Mouse (Mus musculus) heart, embryonic 11.5 days (tissue): ENCODE measurements around the gene Nlrp10. TPM values are rescaled to one million over a fixed set of nuclear protein-coding genes. Genes with fewer than 3 reads are reported as not detected.

Experiments used
- ATAC-seq: fragments of 200-750 bp; cut with Nextera tagmentation; replicated peaks from 2 replicates; pipeline ENCODE4 v1.8.0; 2017; ENCODE audit warnings: moderate library complexity; ENCODE audit not compliant: insufficient number of reproducible peaks, low FRiP score, low TSS enrichment
- H3K27ac ChIP-seq: fragments of 300-500 bp; sonication (generic); 2 replicates; pipeline ENCODE4 v1.5.1; 2014; ENCODE audit warnings: mild to moderate bottlenecking, low read depth, low read length
- H3K27me3 ChIP-seq: fragments of 300-500 bp; sonication (generic); 2 replicates; pipeline ENCODE4 v1.6.1; 2014; ENCODE audit warnings: mild to moderate bottlenecking, low read length, mixed read lengths; ENCODE audit not compliant: control insufficient read depth, insufficient read depth
- H3K36me3 ChIP-seq: fragments of 300-500 bp; sonication (generic); 2 replicates; pipeline ENCODE4 v1.6.1; 2014; ENCODE audit warnings: mild to moderate bottlenecking, low read length, moderate library complexity, mixed read lengths; ENCODE audit not compliant: control insufficient read depth, insufficient read depth
- H3K4me1 ChIP-seq: fragments of 300-500 bp; sonication (generic); 2 replicates; pipeline ENCODE4 v1.6.1; 2014; ENCODE audit warnings: low read length; ENCODE audit not compliant: control insufficient read depth, insufficient read depth
- H3K4me2 ChIP-seq: fragments of 300-500 bp; sonication (generic); 2 replicates; pipeline ENCODE4 v1.6.1; 2014; ENCODE audit warnings: mild to moderate bottlenecking, moderate library complexity
- H3K4me3 ChIP-seq: fragments of 300-500 bp; sonication (generic); 2 replicates; pipeline ENCODE4 v1.5.1; 2014; ENCODE audit warnings: low read depth, low read length
- H3K9ac ChIP-seq: fragments of 300-500 bp; sonication (generic); 2 replicates; pipeline ENCODE4 v1.6.1; 2014; ENCODE audit warnings: mild to moderate bottlenecking, low read depth, low read length, moderate library complexity
- H3K9me3 ChIP-seq: fragments of 300-500 bp; sonication (generic); replicated peaks from 2 replicates; pipeline ENCODE4 v1.6.1; 2016; ENCODE audit warnings: low read length; ENCODE audit not compliant: control insufficient read depth
- WGBS: fragments of 180-500 bp; shearing (Covaris S2); extraction: QIAGEN DNeasy Blood & Tissue Kit; methylation state at CpG from one replicate; pipeline ENCODE4 v1.1.7; 2014; ENCODE audit not compliant: insufficient replicate concordance; 5-methylcytosine and 5-hydroxymethylcytosine counted together
- polyA plus RNA-seq: library from polyadenylated mRNA; unstranded; fragments of >200 nt; fragmentation: Nextera tagmentation; extraction: Ambion mirVana; gene quantifications from 2 replicates; pipeline ENCODE4 v1.2.1, GENCODE M21; 2014

The Nlrp10 gene
- polyA plus RNA-seq, 1 experiment from 2014 or later: 5.2 TPM

DNA sequence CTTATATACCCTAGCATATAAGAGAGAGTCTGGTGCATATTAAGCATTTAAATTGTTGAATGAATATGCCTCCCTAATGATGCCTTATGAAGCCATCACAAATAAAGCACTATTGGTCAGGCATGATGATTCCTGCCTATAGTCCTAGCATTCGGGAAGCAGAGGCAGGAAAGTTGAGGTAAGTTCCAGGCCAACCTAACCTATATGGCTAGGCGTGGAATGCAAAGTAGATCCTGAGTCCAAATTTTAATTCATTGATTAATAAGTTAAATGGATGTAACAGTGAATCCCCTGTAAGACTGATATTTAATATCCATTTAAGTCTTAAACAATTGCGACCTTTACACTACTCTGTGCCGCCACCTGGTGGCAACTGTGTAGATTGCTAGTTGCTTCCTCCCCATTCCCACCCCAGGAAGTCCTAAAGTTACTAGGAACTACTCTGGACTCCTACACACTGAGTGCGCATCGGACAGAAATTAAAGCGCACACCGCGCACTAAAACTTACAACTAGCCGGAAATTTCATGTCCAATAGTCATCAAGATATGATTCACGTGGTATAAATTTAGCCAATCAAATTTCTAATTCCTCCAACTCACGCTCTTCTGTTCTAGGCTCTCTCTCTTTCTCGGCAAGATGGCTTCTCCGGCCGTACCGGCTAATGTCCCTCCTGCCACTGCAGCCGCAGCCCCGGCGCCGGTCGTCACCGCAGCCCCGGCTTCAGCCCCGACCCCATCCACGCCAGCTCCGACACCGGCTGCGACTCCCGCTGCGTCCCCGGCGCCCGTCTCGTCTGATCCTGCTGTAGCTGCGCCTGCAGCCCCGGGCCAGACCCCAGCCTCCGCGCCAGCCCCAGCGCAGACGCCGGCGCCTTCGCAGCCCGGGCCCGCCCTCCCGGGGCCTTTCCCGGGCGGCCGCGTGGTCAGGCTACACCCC is 4.1 kb upstream of the Nlrp10 start, which contains the start of gene Eif3f:
Eif3f (plus strand) TSS at position 624 of the 938 bp plus-strand sequence.
- Histone ChIP-seq H3K36me3 (peaks cover 18% of the 10 kb centered on the region), H3K4me1 (peaks cover 8% of the 10 kb centered on the region), H3K4me3 (peak within 1 kb of the TSS; percentile 80), H3K4me2 (peak within 1 kb of the TSS; percentile 92), H3K27me3 (no peaks in the 10 kb centered on the region), H3K9ac (peak within 1 kb of the TSS; percentile 94), H3K9me3 (no peaks in the 10 kb centered on the region), H3K27ac (peak within 1 kb of the TSS; percentile 64)
- ATAC-seq: peak; percentile 96
- WGBS: 2% methylated on average over 50 of the region's 50 CpGs

GRCm38 (mm10) chr7:108928280-108929188 is 1.4 kb downstream of the Nlrp10 start:
- no peaks in the 10 kb centered on the region for H3K4me1 ChIP-seq
- no peak overlapping the region for H3K27ac ChIP-seq
- no peak overlapping the region for H3K9ac ChIP-seq
- 68% methylated on average over 11 of the region's 11 CpGs for WGBS
- no peaks in the 10 kb centered on the region for H3K36me3 ChIP-seq
- no peaks in the 10 kb centered on the region for H3K9me3 ChIP-seq
- H3K4me3 ChIP-seq: no peak overlapping the region
- no peaks in the 10 kb centered on the region for H3K27me3 ChIP-seq
- ATAC-seq: no peak
- no peak overlapping the region; the same call in 1 of the 2 replicates for H3K4me2 ChIP-seq

DNA sequence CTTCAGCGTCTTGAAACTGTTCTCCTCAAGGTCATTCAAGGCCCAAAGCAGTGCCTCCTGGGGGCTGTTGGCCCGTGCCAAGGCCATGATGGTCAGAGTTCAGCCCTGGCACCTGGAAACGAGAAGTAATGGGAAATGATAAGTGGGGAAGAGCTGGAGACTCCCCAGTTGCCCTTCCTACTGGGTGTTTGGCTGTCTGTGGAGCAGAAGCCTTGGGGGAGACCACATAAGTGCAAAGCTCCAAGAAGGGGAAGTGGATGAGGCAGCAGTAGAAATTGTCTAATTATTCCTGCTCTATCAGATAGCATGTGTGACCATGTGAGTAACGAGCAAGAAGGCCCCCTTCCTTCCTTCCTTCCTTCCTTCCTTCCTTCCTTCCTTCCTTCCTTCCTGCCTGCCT is 2.9 kb downstream of the Nlrp10 start:
- no peaks in the 10 kb centered on the region for H3K9me3 ChIP-seq
- H3K36me3 ChIP-seq: no peaks in the 10 kb centered on the region
- no peak for ATAC-seq
- H3K27me3 ChIP-seq: no peaks in the 10 kb centered on the region
- WGBS: 54% methylated on average over 4 of the region's 4 CpGs
- H3K27ac ChIP-seq: no peak overlapping the region
- H3K4me2 ChIP-seq: no peak overlapping the region
- H3K4me3 ChIP-seq: no peak overlapping the region
- no peak overlapping the region for H3K9ac ChIP-seq
- H3K4me1 ChIP-seq: no peaks in the 10 kb centered on the region

- no peaks in the 10 kb centered on the region for H3K4me1 ChIP-seq
- 77% methylated on average over 2 of the region's 2 CpGs for WGBS
- no peak overlapping the region for H3K27ac ChIP-seq
- no peak overlapping the region for H3K4me3 ChIP-seq
- H3K9me3 ChIP-seq: no peaks in the 10 kb centered on the region
- no peaks in the 10 kb centered on the region for H3K27me3 ChIP-seq
- no peak overlapping the region for H3K4me2 ChIP-seq
- H3K36me3 ChIP-seq: no peaks in the 10 kb centered on the region
- no peak for ATAC-seq
- H3K9ac ChIP-seq: no peak overlapping the region
These were observed 26.0 kb downstream of the Nlrp10 start for GRCm38 (mm10) chr7:108903969-108904368.

DNA sequence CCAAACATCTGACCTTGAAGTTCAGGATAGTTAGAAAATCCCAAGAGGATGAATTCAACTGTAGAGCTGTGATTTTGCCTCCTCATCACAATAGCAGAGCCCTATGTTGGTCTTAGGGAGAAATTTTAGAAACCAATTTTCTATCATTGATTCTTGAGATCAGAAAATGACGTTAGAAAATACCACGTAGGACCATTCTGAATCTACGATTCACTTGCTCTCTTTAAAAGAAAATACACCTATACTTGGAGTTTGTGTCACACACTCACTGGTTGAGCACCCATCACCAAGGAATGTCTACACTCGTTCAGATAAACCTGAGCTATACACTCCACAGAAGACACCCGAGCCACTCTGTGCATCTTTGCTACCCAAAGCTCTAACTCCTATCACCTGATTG is 35.7 kb downstream of the Nlrp10 start, which contains the start of gene Olfr519:
Olfr519 (minus strand) TSS at position 101 of the 400 bp plus-strand sequence.
- Histone ChIP-seq H3K27me3 (no peaks in the 10 kb centered on the region), H3K4me1 (no peaks in the 10 kb centered on the region), H3K9me3 (no peaks in the 10 kb centered on the region), H3K36me3 (no peaks in the 10 kb centered on the region), H3K4me2 (no peak within 1 kb of the TSS), H3K4me3 (no peak within 1 kb of the TSS), H3K27ac (no peak within 1 kb of the TSS), H3K9ac (no peak within 1 kb of the TSS)
- WGBS: 77% methylated on average over 5 of the region's 5 CpGs
- no peak for ATAC-seq

DNA sequence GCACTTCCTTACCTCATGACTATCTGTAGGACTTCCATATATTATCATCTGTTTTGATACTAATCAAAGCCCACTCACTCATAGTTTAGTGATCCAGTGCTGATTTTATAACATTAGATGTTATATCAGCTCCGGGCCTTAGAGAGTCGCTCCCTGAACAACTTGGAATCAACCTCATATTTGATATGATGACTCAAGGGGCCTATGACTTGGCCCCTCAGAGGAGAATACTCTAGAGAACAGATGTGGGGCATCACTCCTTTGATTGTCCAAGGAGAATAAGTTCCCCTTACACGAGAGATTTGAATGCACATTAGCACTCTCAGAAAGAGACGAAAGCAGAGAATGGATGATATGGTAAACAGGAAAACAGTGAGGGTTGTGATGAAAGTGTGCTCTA is 45.1 kb downstream of the Nlrp10 start, which contains the start of gene Olfr518:
Olfr518 (minus strand) TSS at position 101 of the 400 bp plus-strand sequence.
- WGBS: 74% methylated on average over 4 of the region's 4 CpGs
- Histone ChIP-seq H3K9me3 (no peaks in the 10 kb centered on the region), H3K27ac (no peak within 1 kb of the TSS), H3K9ac (no peak within 1 kb of the TSS), H3K4me1 (no peaks in the 10 kb centered on the region), H3K27me3 (no peaks in the 10 kb centered on the region), H3K4me3 (no peak within 1 kb of the TSS), H3K4me2 (no peak within 1 kb of the TSS), H3K36me3 (no peaks in the 10 kb centered on the region)
- no peak for ATAC-seq

- no peak within 1 kb of the TSS for H3K27ac ChIP-seq
- no peaks in the 10 kb centered on the region for H3K9me3 ChIP-seq
- no peaks in the 10 kb centered on the region for H3K4me1 ChIP-seq
- 73% methylated on average over 2 of the region's 2 CpGs for WGBS
- no peak within 1 kb of the TSS for H3K9ac ChIP-seq
- no peak within 1 kb of the TSS for H3K4me2 ChIP-seq
- ATAC-seq: no peak
- no peaks in the 10 kb centered on the region for H3K36me3 ChIP-seq
- H3K27me3 ChIP-seq: no peaks in the 10 kb centered on the region
- no peak within 1 kb of the TSS for H3K4me3 ChIP-seq
These were observed 57.7 kb downstream of the Nlrp10 start, which contains the start of gene Olfr517 for GRCm38 (mm10) chr7:108872279-108872678. Gene Olfr517 (minus strand): TSS chr7:108872379.
